Mouse (Mus musculus): ENCODE data around the gene Ltc4s. TPM values are rescaled to one million over a fixed set of nuclear protein-coding genes. Genes with fewer than 3 reads are reported as not detected.
A peak's percentile ranks its signal among the peaks of the same experiment; 100 is the strongest.

Gene Ltc4s
- 3.5 and 3.7 TPM in 2 replicates for polyA plus RNA-seq (2015; fragmentation: Nextera tagmentation; extraction: Ambion mirVana)

GRCm38 (mm10) chr11:50238324-50238723 lies at the start of gene Ltc4s:
TSS of gene Ltc4s (minus strand) at chr11:50238616.
- DNase-seq (ENCODE audit: low spot score), result no peak

GRCm38 (mm10) chr11:50286428-50286827 lies 48.0 kb upstream of the Ltc4s start:
- peak; percentile 7 for DNase-seq (ENCODE audit: low spot score)

- no peak for DNase-seq (ENCODE audit: low spot score)
Observed at GRCm38 (mm10) chr11:50285696-50286095, 47.3 kb upstream of the Ltc4s start.

- DNase-seq (ENCODE audit: low spot score), result no peak
Observed at GRCm38 (mm10) chr11:50285263-50285662, 46.8 kb upstream of the Ltc4s start.

GRCm38 (mm10) chr11:50280053-50280452 lies 41.6 kb upstream of the Ltc4s start:
- peak; percentile 37 for DNase-seq (ENCODE audit: low spot score)

GRCm38 (mm10) chr11:50279005-50279404 lies 40.6 kb upstream of the Ltc4s start:
- DNase-seq (ENCODE audit: low spot score), result no peak

- no peak for DNase-seq (ENCODE audit: low spot score)
Observed at GRCm38 (mm10) chr11:50277706-50278105, 39.3 kb upstream of the Ltc4s start.

GRCm38 (mm10) chr11:50277025-50277424 lies 38.6 kb upstream of the Ltc4s start:
- no peak for DNase-seq (ENCODE audit: low spot score)

- DNase-seq (ENCODE audit: low spot score), result no peak
Observed at GRCm38 (mm10) chr11:50275568-50276151, 37.2 kb upstream of the Ltc4s start.

- no peak for DNase-seq (ENCODE audit: low spot score)
Observed at GRCm38 (mm10) chr11:50275077-50275476, 36.7 kb upstream of the Ltc4s start.

- no peak for DNase-seq (ENCODE audit: low spot score)
Observed at GRCm38 (mm10) chr11:50272819-50273218, 34.4 kb upstream of the Ltc4s start.

- DNase-seq (ENCODE audit: low spot score), result no peak
Observed at GRCm38 (mm10) chr11:50269885-50270284, 31.5 kb upstream of the Ltc4s start.

- peak; percentile 35 for DNase-seq (ENCODE audit: low spot score)
Observed at GRCm38 (mm10) chr11:50269163-50269562, 30.7 kb upstream of the Ltc4s start.

GRCm38 (mm10) chr11:50266997-50267396 lies 28.6 kb upstream of the Ltc4s start:
- DNase-seq (ENCODE audit: low spot score), result no peak

GRCm38 (mm10) chr11:50265931-50266330 lies 27.5 kb upstream of the Ltc4s start:
- DNase-seq (ENCODE audit: low spot score), result no peak

GRCm38 (mm10) chr11:50263198-50263597 lies 24.8 kb upstream of the Ltc4s start:
- DNase-seq (ENCODE audit: low spot score), result no peak

- no peak for DNase-seq (ENCODE audit: low spot score)
Observed at GRCm38 (mm10) chr11:50262020-50262419, 23.6 kb upstream of the Ltc4s start.

- no peak for DNase-seq (ENCODE audit: low spot score)
Observed at GRCm38 (mm10) chr11:50258310-50258709, 19.9 kb upstream of the Ltc4s start.

- DNase-seq (ENCODE audit: low spot score), result no peak
Observed at GRCm38 (mm10) chr11:50256615-50257014, 18.2 kb upstream of the Ltc4s start.

GRCm38 (mm10) chr11:50254010-50254580 lies 15.7 kb upstream of the Ltc4s start:
- DNase-seq (ENCODE audit: low spot score), result no peak

- DNase-seq (ENCODE audit: low spot score), result no peak
Observed at GRCm38 (mm10) chr11:50253393-50253792, 15.0 kb upstream of the Ltc4s start.

- DNase-seq (ENCODE audit: low spot score), result no peak
Observed at GRCm38 (mm10) chr11:50252684-50253265, 14.4 kb upstream of the Ltc4s start.

GRCm38 (mm10) chr11:50252166-50252565 lies 13.8 kb upstream of the Ltc4s start:
- DNase-seq (ENCODE audit: low spot score), result no peak
